Mouse (Mus musculus) liver, adult 2 months (tissue): ENCODE measurements around the gene Fgfr2. TPM values are rescaled to one million over a fixed set of nuclear protein-coding genes. Genes with fewer than 3 reads are reported as not detected.

Experiments used
- DNase-seq: peaks from one replicate; pipeline ENCODE4 v3.0.0-alpha.2; 2011; ENCODE audit warnings: low read depth, low spot score; ENCODE audit errors: extremely low read depth
- H3K27ac ChIP-seq: fragments of 200-500 bp; replicated peaks from 2 replicates; pipeline ENCODE4 v1.5.1; 2012; ENCODE audit warnings: low read depth, mild to moderate bottlenecking, control low read depth, inconsistent platforms, low read length; ENCODE audit not compliant: insufficient read depth
- H3K27me3 ChIP-seq: fragments of 200-500 bp; 2 replicates; pipeline ENCODE4 v1.6.1; 2012; ENCODE audit warnings: mild to moderate bottlenecking, moderate library complexity, low read length, inconsistent platforms; ENCODE audit not compliant: control insufficient read depth, insufficient read depth
- H3K36me3 ChIP-seq: fragments of 200-500 bp; 2 replicates; pipeline ENCODE4 v1.6.1; 2012; ENCODE audit warnings: low read length, inconsistent platforms; ENCODE audit not compliant: control insufficient read depth, insufficient read depth
- H3K4me1 ChIP-seq: fragments of 200-500 bp; 2 replicates; pipeline ENCODE4 v1.6.1; 2011; ENCODE audit warnings: low read length; ENCODE audit not compliant: control insufficient read depth, insufficient read depth
- H3K4me3 ChIP-seq: fragments of 200-500 bp; 2 replicates; pipeline ENCODE4 v1.5.1; 2011; ENCODE audit warnings: low read depth, mild to moderate bottlenecking, control low read depth, low read length, moderate library complexity; ENCODE audit not compliant: insufficient read depth
- H3K79me2 ChIP-seq: fragments of 200-500 bp; 2 replicates; pipeline ENCODE4 v1.6.1; 2012; ENCODE audit warnings: inconsistent platforms, mild to moderate bottlenecking, low read length, moderate library complexity; ENCODE audit not compliant: control insufficient read depth, insufficient read depth
- H3K9ac ChIP-seq: fragments of 200-500 bp; 2 replicates; pipeline ENCODE4 v1.6.1; 2012; ENCODE audit warnings: low read depth, mild to moderate bottlenecking, control low read depth, inconsistent platforms, low read length
- CTCF ChIP-seq: fragments of 200-500 bp; IDR thresholded peaks from 2 replicates; pipeline ENCODE4 v1.5.1; 2011; ENCODE audit warnings: low read depth, low read length, control low read depth
- POLR2A ChIP-seq: fragments of 200-500 bp; IDR thresholded peaks from 2 replicates; pipeline ENCODE4 v1.6.1; 2011; ENCODE audit warnings: low read length, control low read depth; ENCODE audit not compliant: insufficient read depth; ENCODE audit errors: extremely low read depth
- WGBS: fragments of 180-500 bp; shearing (Covaris S2); methylation state at CpG from one replicate; pipeline ENCODE4 v1.1.7; 2018; 5-methylcytosine and 5-hydroxymethylcytosine counted together
- polyA plus RNA-seq: library from polyadenylated mRNA; depleted of rRNA; stranded (reverse); fragments of >200 nt; gene quantifications from 2 replicates; pipeline ENCODE4 v1.2.3, GENCODE M21; 2012
- total RNA-seq: library from RNA; depleted of rRNA; stranded (reverse); fragments of >200 nt; gene quantifications from 2 replicates; pipeline ENCODE4 v1.2.3, GENCODE M21; 2014

The Fgfr2 gene
- total and polyA plus RNA-seq, 2 experiments = 16.7 to 35.2 TPM

DNA sequence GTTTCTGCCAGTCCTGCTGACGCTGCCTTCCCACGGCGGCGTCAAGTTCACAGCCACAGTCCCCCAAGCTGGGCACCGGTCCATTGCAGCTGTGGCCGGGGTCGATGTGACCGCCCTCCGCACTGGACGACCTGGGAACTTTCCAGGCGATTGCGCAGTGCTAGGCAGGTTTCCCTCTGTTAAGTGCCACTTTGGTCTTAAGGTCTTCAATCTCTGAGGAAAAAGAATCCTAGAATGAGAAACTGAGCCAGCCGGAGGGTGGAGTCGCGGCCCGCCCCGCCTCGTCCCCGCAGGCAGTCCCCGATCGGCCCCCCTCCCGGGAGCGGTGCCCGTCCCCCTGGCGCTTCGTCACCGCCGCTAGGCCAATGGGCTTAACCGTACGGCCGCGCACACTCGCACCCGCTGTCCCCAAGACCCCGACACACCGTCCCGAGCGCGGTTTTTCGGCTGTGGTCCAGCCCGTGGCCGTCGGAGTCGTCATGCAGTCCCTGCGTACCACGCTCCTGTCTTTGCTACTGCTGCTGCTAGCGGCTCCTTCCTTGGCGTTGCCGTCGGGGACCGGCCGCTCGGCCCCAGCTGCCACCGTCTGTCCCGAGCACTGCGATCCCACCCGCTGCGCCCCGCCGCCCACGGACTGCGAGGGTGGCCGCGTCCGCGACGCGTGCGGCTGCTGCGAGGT, 2187.2 kb downstream of the Fgfr2 start, which contains the start of gene Htra1:
Htra1 (plus strand) TSS at position 319 of the 679 bp plus-strand sequence.
- 2% methylated on average over 70 of the region's 70 CpGs for WGBS
- Histone ChIP-seq H3K4me3 (peak within 1 kb of the TSS; percentile 61), H3K27me3 (peaks cover 9% of the 10 kb centered on the region), H3K36me3 (no peaks in the 10 kb centered on the region), H3K27ac (no peak within 1 kb of the TSS), H3K79me2 (no peaks in the 10 kb centered on the region), H3K4me1 (peaks cover 5% of the 10 kb centered on the region; the same call in 1 of the 2 replicates), H3K9ac (peak within 1 kb of the TSS; percentile 67)
- TF ChIP-seq CTCF (no peak), POLR2A (no peak)
- DNase-seq = peak; percentile 49

- Histone ChIP-seq H3K27ac (no peak overlapping the region), H3K4me1 (peaks cover 5% of the 10 kb centered on the region; the same call in 1 of the 2 replicates), H3K27me3 (peaks cover 9% of the 10 kb centered on the region), H3K4me3 (peak overlapping the region; percentile 61), H3K9ac (0 out of 2 replicates have a peak overlapping the region, but pooled peaks have one; percentile 24), H3K36me3 (no peaks in the 10 kb centered on the region), H3K79me2 (no peaks in the 10 kb centered on the region)
- TF ChIP-seq POLR2A = no peak
- TF ChIP-seq CTCF = no peak
- DNase-seq = no peak
- WGBS = 8% methylated on average over 16 of the region's 16 CpGs
These were observed 2187.7 kb downstream of the Fgfr2 start for GRCm38 (mm10) chr7:130935421-130935792.

DNA sequence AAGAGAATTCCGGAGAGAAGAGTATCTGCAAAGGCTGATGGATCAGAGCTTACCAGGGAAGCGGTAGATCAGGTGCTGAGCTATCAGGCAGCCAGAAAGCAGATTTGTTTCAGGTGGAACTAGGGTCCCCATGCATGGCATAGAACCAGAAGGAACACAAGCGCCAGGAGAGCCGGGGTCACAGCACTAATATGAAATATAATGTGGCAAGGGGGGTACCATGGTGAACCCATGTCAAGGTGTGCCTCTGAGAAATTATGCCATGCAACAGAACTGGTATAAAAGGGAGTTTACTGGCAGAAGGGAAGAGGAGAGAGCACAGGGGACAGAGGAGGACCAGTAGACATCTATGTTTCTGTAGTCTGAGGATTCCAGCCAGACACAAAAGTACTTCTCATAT, 2188.5 kb downstream of the Fgfr2 start:
- Histone ChIP-seq H3K27me3 (peaks cover 9% of the 10 kb centered on the region), H3K9ac (no peak overlapping the region), H3K27ac (no peak overlapping the region), H3K4me3 (no peak overlapping the region), H3K79me2 (no peaks in the 10 kb centered on the region), H3K4me1 (peaks cover 5% of the 10 kb centered on the region; the same call in 1 of the 2 replicates), H3K36me3 (no peaks in the 10 kb centered on the region)
- TF ChIP-seq CTCF = no peak
- DNase-seq = no peak
- WGBS = 87% methylated on average over 4 of the region's 4 CpGs

- DNase-seq = no peak
- Histone ChIP-seq H3K36me3 (no peaks in the 10 kb centered on the region), H3K79me2 (no peaks in the 10 kb centered on the region), H3K27ac (no peak overlapping the region), H3K4me3 (no peak overlapping the region), H3K9ac (no peak overlapping the region), H3K4me1 (peaks cover 5% of the 10 kb centered on the region; the same call in 1 of the 2 replicates), H3K27me3 (peaks cover 9% of the 10 kb centered on the region)
- WGBS = 89% methylated on average over 9 of the region's 9 CpGs
- no peak for TF ChIP-seq CTCF
- no peak for TF ChIP-seq POLR2A
These were observed 2190.2 kb downstream of the Fgfr2 start for GRCm38 (mm10) chr7:130932921-130933320.

DNA sequence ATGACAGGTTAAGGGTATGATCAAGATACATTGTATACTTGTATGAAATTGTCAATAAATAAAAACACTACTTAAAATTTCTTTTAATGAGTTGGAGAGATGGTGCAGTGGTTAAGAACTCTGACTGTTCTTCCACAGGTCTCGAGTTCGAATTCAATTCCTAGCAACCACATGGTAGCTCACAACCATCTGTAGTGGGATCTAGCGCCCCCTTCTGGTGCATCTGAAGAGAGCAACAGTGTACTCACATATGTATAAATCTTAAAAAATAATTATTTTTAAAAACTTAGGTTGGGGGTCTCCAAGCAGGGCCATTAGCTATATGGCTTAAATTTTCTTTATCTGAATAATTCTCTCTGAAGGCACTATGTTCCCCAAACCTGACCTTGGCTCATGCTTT, 2192.7 kb downstream of the Fgfr2 start:
- Histone ChIP-seq H3K4me1 (no peaks in the 10 kb centered on the region), H3K27ac (no peak overlapping the region), H3K27me3 (no peaks in the 10 kb centered on the region; the same call in none of the 2 replicates), H3K4me3 (no peak overlapping the region), H3K36me3 (no peaks in the 10 kb centered on the region), H3K79me2 (no peaks in the 10 kb centered on the region), H3K9ac (no peak overlapping the region)
- 68% methylated on average over 3 of the region's 3 CpGs for WGBS
- TF ChIP-seq CTCF (no peak), POLR2A (no peak)
- DNase-seq = no peak

- WGBS = 74% methylated on average over 13 of the region's 13 CpGs
- H3K9ac ChIP-seq = no peak overlapping the region
- no peaks in the 10 kb centered on the region for H3K79me2 ChIP-seq
- TF ChIP-seq POLR2A = no peak
- TF ChIP-seq CTCF = no peak
- no peak for DNase-seq
- H3K27ac ChIP-seq = no peak overlapping the region
- no peaks in the 10 kb centered on the region for H3K36me3 ChIP-seq
- no peak overlapping the region for H3K4me3 ChIP-seq
- no peaks in the 10 kb centered on the region for H3K27me3 ChIP-seq
- H3K4me1 ChIP-seq = no peaks in the 10 kb centered on the region
These were observed 2200.0 kb downstream of the Fgfr2 start for GRCm38 (mm10) chr7:130922981-130923731.
